Mouse (Mus musculus): ENCODE data around the gene Bmx.

The Bmx gene

DNA sequence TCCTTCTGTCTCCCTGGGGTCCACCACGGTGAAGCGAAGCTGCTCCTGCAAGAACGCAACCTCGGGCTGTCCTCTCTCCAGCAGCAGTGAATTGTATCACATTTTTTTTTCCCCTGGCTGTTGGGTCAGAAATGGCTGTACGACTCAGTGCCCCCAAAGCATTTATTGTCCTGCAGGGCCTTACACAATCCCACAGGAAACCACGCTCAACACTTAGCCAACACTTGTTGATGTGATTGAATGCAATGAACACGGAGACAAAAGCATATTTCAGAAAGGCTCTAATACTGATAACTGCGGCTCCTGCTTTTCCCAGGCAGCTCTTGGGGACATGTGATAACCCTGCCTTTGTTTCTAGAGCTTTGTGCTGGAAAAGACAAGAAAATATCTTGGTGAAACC lies at the start of gene Bmx:
Gene Bmx, minus strand, starts transcription at position 137 of the 400 bp plus-strand sequence.
- DNase-seq (ENCODE audit: low spot score) = no peak

- DNase-seq (ENCODE audit: low spot score) = no peak
These were observed 48.3 kb upstream of the Bmx start for GRCm38 (mm10) chrX:164306250-164306649.

DNA sequence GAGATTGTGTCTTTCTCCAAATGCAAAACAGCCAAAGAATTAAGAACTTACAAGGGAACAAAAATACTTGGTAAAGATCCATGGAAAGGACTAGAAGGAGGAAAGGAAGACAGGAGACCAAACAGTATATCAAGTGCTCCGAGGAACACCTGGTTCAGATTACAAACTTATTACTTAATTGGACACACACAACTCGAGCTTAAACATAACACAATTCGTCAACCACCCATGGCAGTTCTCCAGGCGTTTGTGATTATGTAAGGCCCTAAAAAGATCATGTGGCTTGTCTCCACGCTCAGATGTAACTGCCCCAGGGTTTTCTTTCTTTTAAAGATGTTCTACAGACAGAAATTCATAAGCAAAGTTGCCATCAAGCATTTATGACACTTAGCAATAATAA lies 33.2 kb upstream of the Bmx start:
- DNase-seq (ENCODE audit: low spot score) = no peak

DNA sequence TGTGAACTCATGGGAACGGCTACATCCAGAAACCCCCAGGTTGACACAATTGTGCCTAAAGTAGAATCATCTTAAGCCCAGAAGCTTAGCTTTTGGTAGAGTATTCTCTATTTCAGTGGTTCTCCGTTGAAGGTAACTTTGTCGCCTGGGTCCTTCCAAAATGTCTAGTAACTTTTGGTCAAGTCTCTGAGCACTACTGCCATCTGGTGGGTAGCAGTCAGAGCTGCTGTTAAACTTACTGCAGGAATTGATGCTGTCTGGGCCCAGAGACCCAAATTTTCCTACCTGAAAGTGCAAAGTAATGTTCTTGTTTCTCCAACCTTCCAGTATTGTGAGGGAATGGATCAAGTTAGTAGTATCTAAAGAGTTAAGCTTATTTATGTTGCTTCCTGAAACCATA lies 29.1 kb upstream of the Bmx start:
- no peak for DNase-seq (ENCODE audit: low spot score)

DNA sequence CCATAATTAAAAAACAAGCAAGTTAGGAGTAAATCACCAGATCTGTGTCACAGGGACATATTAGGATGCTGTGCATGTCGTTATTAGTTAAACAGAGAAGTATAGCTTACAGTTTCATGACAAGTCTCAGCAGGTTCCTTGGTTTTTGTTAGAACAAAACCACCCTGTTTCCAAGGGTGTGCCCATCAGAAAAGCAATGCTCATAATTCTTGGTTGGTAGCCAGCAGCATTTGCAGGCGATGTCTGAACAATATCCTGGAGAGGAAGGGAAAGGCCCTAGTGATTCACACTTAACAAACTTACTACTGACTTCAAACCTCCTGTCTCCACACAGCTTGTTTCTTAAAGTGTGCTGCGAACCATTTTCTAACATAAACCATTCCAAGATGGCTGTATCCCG lies 25.8 kb upstream of the Bmx start:
- no peak for DNase-seq (ENCODE audit: low spot score)

DNA sequence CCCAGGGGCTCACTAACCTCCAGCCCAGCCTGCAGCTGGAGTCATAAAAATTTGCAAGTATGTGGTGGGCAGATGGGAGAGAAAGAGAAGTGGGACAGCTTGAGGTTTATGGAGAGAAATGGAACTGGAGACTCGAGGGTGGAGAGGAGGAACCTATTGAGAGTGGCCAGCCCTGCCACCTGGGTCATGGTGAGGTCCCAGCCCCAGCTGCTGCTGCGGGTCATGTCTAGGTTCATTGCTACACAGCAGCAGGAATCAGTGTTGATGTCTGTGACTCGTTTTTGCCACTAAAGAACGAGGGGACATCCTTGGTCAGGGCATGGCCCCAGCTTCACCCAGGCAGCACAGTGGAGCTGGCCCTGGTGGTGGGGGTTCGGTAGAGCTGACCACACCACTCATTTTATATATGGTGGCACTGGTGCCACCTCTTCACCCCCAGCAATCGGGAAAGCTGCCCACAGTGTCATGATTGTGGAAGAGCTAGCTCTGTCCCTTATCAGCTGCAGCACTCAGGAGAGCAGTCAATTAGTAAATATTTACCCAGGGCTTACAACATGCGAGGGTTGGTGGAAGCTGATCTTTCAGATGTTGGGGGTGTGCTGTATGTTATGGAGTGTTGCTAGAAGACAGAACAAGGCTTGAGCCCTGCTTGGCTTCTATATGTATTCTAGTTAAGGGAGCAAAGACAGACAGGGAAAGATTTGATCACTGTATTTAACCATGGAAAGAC lies 23.1 kb upstream of the Bmx start:
- no peak for DNase-seq (ENCODE audit: low spot score)

- DNase-seq (ENCODE audit: low spot score) = no peak
These were observed 17.5 kb upstream of the Bmx start for GRCm38 (mm10) chrX:164275536-164275935.

GRCm38 (mm10) chrX:164270603-164271002 lies 12.6 kb upstream of the Bmx start:
- no peak for DNase-seq (ENCODE audit: low spot score)

- DNase-seq (ENCODE audit: low spot score) = peak; percentile 27
These were observed 11.3 kb upstream of the Bmx start, which contains the start of gene Pir for GRCm38 (mm10) chrX:164269285-164269761. Pir (plus strand) TSS chrX:164269371.

- no peak for DNase-seq (ENCODE audit: low spot score)
These were observed 6.9 kb upstream of the Bmx start for GRCm38 (mm10) chrX:164264861-164265260.

GRCm38 (mm10) chrX:164262286-164262685 lies 4.3 kb upstream of the Bmx start:
- no peak for DNase-seq (ENCODE audit: low spot score)

DNA sequence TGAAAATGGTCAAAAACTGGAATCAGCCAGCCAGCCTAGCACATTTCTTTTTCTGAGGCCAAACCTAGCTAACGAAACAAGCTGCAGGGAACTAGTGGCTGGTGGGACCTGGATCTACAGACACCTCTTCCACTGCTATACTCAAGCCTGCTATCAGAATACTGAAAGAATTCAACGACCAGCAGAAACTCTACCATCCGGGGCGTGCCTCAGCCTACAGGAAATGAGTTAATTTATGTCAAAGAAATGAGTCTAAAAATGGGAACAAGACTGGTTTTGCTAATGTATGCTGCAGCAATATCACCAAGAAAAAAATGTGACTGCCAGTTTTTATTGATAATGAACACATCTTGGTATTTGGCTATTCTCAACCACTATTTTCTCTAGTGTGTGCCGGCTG lies 669 bp upstream of the Bmx start:
- DNase-seq (ENCODE audit: low spot score) = no peak

DNA sequence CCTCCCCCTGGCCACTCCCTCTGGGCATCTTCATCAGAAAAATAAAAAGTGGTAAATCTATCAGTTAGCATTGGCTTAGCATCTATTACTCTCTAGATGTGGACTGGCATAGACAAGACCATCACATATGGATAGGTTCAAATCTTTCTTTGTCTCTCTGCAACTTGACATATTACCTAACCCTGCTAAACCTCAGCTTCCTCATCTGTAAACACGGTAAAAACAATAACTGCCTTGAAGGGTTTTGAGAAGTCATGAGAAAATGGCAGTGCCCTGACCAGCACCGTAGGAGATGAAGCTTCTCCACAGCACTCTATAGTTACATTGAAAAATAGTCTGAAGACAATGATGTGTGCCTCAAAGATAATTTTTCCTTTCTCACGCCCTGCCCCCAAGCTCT lies 1.5 kb downstream of the Bmx start:
- DNase-seq (ENCODE audit: low spot score) = no peak

- DNase-seq (ENCODE audit: low spot score) = no peak
These were observed 11.3 kb downstream of the Bmx start for GRCm38 (mm10) chrX:164246722-164247121.

- DNase-seq (ENCODE audit: low spot score) = no peak
These were observed 12.3 kb downstream of the Bmx start for GRCm38 (mm10) chrX:164245714-164246113.

DNA sequence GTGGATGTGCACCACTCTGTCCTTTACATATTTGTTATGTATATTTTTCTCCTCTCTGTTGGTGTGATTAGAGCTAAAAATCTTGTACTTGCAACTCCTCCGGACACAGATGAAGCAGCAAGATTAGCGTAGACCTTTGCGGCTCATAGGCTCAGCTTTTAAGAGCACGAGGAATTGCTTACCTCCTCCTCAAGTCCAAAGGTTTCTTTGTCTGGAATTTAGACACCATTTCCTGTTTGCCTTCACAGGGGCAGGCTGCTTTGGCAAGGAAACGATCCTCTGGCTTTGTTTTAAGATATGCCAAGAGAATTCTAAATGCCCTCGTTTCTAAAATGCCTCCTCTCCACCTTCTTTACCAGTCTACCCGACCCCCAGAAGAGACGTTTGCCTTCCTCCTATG lies 24.6 kb downstream of the Bmx start:
- no peak for DNase-seq (ENCODE audit: low spot score)

DNA sequence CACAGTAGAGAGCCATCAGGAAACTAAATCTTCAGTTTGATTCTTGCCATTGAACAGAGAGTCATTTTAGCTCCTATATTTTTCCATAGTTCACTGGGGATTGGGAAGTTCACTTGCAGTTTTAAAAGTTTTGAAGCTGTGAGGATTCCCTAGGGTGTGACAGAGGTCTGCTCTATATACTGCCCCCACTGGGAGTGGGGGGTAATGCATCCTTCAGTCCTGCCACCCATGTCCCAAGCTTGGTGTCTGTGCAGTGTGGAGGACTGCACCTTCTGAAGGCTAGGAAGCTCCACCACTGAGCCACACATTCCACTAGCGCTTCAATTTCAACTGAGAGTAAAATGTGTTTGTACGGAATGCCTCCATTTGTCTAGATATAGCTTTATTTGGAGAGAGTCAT lies 36.0 kb downstream of the Bmx start:
- no peak for DNase-seq (ENCODE audit: low spot score)

- DNase-seq (ENCODE audit: low spot score) = no peak
These were observed 57.4 kb downstream of the Bmx start for GRCm38 (mm10) chrX:164200547-164200946.

DNA sequence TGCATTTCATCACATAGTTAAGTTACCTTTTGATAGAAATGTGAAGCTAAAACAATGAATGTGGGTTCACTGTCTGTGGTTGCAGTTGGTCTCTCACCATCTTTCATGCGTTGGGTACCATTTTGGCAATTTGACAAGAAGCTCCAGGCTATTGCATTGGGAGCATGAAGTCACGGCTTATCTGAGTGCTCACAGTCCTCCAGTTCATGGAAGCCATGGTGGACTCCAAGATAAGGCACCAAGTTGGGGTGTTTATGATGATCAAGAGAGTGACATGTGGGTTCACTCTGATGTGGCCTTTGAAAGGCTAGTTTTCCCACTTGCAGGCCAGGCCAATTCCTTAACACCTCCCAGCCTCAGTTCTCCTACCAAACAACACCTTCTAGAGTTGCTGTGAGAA lies 60.3 kb downstream of the Bmx start:
- DNase-seq (ENCODE audit: low spot score) = no peak

- DNase-seq (ENCODE audit: low spot score) = no peak
These were observed 68.1 kb downstream of the Bmx start for GRCm38 (mm10) chrX:164189880-164190279.

DNA sequence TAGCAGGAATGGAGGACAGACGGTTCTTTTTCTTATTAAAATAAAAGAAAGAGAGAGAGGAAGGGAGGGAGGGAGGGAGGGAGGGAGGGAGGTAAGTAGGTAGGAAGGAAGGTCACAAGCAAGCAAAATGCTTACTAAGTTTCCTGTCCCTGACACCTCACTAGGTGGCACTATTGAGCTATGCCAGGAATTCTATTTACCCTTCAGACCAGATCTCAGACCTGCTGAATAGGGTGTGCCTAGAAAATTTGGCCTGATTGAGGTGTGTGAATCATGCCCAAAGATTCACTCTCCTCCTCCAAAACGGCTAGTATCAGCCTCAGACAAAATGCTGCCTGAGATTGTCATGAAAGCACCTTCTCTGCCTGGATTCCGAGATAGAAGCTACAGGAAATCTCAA lies 74.1 kb downstream of the Bmx start:
- DNase-seq (ENCODE audit: low spot score) = peak; percentile 5

DNA sequence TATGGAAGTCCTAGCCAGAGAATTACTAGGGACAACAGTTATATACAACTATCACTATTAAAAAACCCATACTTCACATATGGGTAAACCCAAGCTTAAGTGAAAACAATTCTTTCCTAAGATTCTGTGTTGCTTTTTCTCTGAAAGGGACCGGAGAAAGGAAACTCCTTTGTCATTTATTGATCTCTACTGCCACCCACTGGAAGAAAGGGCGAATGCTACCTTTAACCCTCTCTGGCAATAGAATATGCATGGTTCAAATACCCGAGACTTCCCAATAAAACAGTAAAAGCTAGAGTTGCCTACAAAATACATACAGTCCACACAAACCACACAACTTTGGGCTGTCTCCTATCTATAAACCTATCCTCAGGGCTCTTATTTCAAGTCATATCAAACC lies 78.2 kb downstream of the Bmx start:
- peak; percentile 35 for DNase-seq (ENCODE audit: low spot score)

- no peak for DNase-seq (ENCODE audit: low spot score)
These were observed 79.1 kb downstream of the Bmx start for GRCm38 (mm10) chrX:164178856-164179255.

GRCm38 (mm10) chrX:164175780-164176179 lies 82.2 kb downstream of the Bmx start:
- DNase-seq (ENCODE audit: low spot score) = no peak
